Mouse (Mus musculus) lung, postnatal 0 days (tissue): Measurements from ENCODE around the gene Ctc1. TPM values are rescaled to one million over a fixed set of nuclear protein-coding genes. Genes with fewer than 3 reads are reported as not detected.

Experiments
- ATAC-seq: fragments of 200-750 bp; cut with Nextera tagmentation; 2 replicates; pipeline ENCODE4 v1.8.0; 2017; ENCODE audit warnings: moderate library complexity
- DNase-seq: peaks from one replicate; pipeline ENCODE4 v3.0.0-alpha.2; 2016; ENCODE audit warnings: low spot score
- H3K27ac ChIP-seq: fragments of 300-500 bp; sonication (generic); 2 replicates; pipeline ENCODE4 v1.5.1; 2014; ENCODE audit warnings: antibody characterized with exemption, mild to moderate bottlenecking, low read length, mixed read lengths
- H3K27me3 ChIP-seq: fragments of 300-500 bp; sonication (generic); replicated peaks from 2 replicates; pipeline ENCODE4 v1.6.1; 2014; ENCODE audit warnings: low read length, mixed read lengths; ENCODE audit not compliant: insufficient read depth
- H3K36me3 ChIP-seq: fragments of 300-500 bp; sonication (generic); 2 replicates; pipeline ENCODE4 v1.6.1; 2014; ENCODE audit warnings: low read length, mixed read lengths; ENCODE audit not compliant: insufficient read depth
- H3K4me1 ChIP-seq: fragments of 300-500 bp; sonication (generic); 2 replicates; pipeline ENCODE4 v1.6.1; 2014; ENCODE audit warnings: antibody characterized with exemption, low read depth, low read length, mixed read lengths; ENCODE audit not compliant: insufficient read depth
- H3K4me2 ChIP-seq: fragments of 300-500 bp; sonication (generic); replicated peaks from 2 replicates; pipeline ENCODE4 v1.6.1; 2014; ENCODE audit warnings: low read depth, mild to moderate bottlenecking, low read length, moderate library complexity, mixed read lengths
- H3K4me3 ChIP-seq: fragments of 300-500 bp; sonication (generic); 2 replicates; pipeline ENCODE4 v1.5.1; 2014; ENCODE audit warnings: low read depth, low read length
- H3K9ac ChIP-seq: fragments of 300-500 bp; sonication (generic); replicated peaks from 2 replicates; pipeline ENCODE4 v1.6.1; 2014; ENCODE audit warnings: low read depth, mild to moderate bottlenecking
- H3K9me3 ChIP-seq: fragments of 300-500 bp; sonication (generic); 2 replicates; pipeline ENCODE4 v1.6.1; 2016; ENCODE audit warnings: low read length, mixed read lengths
- CTCF ChIP-seq: IDR thresholded peaks from 2 replicates; pipeline ENCODE4 v1.5.1; 2016; ENCODE audit warnings: antibody characterized with exemption, mild to moderate bottlenecking
- EP300 ChIP-seq: IDR thresholded peaks from 2 replicates; pipeline ENCODE4 v1.6.1; 2016; ENCODE audit warnings: antibody characterized with exemption, mild to moderate bottlenecking, control low read depth
- WGBS: fragments of 180-500 bp; shearing (Covaris S2); extraction: QIAGEN DNeasy Blood & Tissue Kit; methylation state at CpG from one replicate; pipeline ENCODE4 v1.1.7; 2014; 5-methylcytosine and 5-hydroxymethylcytosine counted together
- microRNA-seq: library from miRNA; unstranded; fragments of <30 nt; microRNA quantifications from one replicate; pipeline ENCODE4, GENCODE M21; 2016
- polyA plus RNA-seq: library from polyadenylated mRNA; unstranded; fragments of >200 nt; fragmentation: Nextera tagmentation; extraction: Ambion mirVana; gene quantifications from 2 replicates; pipeline ENCODE4 v1.2.1, GENCODE M21; 2015

Ctc1 gene
- polyA plus RNA-seq, 1 experiment from 2014 or later = 12.3 TPM

DNA sequence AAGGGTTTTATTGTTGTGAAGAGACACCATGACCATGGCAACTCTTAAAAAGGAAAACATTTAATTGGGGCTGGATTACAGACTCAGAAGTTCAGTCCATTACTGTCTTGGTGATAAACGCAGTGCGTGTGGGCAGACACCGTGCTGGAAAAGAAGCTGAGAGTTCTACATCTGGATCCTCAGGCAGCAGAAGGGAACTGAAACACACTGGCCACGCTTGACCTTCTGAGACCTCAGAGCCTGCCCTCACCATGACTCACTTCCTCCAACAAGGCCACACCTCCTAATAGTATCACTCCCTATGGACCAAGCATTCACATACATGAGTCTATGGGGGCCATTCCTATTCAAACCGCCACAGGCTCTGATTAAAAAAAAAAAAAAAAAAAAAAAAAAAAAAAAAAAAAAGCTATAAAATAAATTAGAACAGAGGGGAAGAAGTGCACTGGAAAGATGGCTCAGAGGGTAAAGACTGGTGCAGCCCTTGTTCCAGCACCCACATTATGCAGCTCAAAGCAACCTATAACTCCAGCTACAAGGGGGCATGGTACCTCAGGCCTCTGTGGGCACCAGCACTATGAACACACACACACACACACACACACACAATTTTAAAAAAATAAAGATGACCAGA, 63.2 kb downstream of the Ctc1 start:
- Histone ChIP-seq H3K9ac (no peak overlapping the region), H3K36me3 (no peaks in the 10 kb centered on the region), H3K27ac (no peak overlapping the region), H3K4me2 (no peak overlapping the region), H3K4me3 (no peak overlapping the region), H3K9me3 (no peaks in the 10 kb centered on the region), H3K27me3 (no peaks in the 10 kb centered on the region), H3K4me1 (no peaks in the 10 kb centered on the region)
- no peak for ATAC-seq
- WGBS = 69% methylated on average over 5 of the region's 5 CpGs
- TF ChIP-seq CTCF (no peak), EP300 (no peak)
- peak; percentile 50 for DNase-seq

DNA sequence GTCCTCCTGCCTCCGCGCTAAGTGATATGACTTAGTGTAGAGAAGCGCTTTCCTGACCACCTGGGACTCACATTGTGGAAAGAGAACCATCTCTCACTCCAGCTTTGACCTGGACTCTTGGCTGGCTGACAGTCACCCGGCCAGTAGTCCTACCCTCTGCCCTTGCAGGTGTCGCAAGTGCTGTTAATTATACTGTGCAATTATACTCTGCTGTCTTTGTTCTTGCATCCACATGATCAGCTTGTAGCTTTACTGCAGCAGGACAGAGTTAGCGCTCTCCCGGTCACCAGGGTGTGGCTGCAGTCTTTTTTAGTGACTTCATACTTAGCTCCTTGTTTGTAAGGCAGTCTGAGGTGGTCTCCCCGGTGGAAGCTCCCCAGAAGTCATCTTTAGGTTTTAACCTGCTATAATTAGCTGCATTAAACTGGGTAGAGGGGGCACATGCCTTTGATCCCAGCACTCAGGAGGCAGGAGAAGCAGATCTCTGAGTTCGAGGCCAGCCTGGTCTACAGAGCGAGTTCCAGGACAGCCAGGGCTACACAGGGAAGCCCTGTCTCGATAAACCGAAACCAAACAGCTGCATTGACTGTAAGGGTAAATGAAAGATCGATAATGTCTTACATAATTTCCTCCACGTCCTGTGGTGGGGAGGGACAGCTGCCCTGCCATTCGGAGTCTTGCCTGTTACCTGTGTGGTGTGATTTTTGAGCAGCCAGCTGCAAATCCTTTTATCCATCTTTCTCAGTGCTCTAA, 64.6 kb downstream of the Ctc1 start:
- DNase-seq (peak; percentile 5), ATAC-seq (no peak)
- Histone ChIP-seq H3K27me3 (no peaks in the 10 kb centered on the region), H3K27ac (no peak overlapping the region), H3K9ac (no peak overlapping the region), H3K4me2 (no peak overlapping the region), H3K9me3 (no peaks in the 10 kb centered on the region), H3K36me3 (no peaks in the 10 kb centered on the region), H3K4me3 (no peak overlapping the region), H3K4me1 (no peaks in the 10 kb centered on the region)
- TF ChIP-seq EP300 (no peak), CTCF (no peak)
- 79% methylated on average over 15 of the region's 15 CpGs for WGBS

DNA sequence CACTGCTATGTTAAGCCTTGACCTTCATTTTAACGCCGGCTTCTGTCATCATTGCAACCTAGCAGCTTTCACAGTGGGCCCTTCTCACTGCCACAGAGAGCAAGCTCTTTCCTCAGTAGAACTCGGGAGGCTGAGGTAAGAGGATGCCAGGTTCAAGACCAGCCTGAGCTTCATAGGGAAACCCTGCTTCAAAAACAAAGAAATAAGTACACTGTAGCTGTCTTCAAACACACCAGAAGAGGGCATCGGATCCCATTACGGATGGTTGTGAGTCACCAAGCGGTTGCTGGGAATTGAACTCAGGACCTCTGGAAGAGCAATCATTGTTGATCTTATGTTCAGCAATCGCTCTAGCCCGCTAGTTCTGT, 65.1 kb downstream of the Ctc1 start:
- Histone ChIP-seq H3K4me2 (no peak overlapping the region), H3K4me3 (no peak overlapping the region), H3K27me3 (no peaks in the 10 kb centered on the region), H3K9ac (no peak overlapping the region), H3K36me3 (no peaks in the 10 kb centered on the region), H3K4me1 (no peaks in the 10 kb centered on the region), H3K9me3 (no peaks in the 10 kb centered on the region), H3K27ac (no peak overlapping the region)
- DNase-seq = no peak
- 87% methylated on average over 8 of the region's 8 CpGs for WGBS
- no peak for ATAC-seq
- TF ChIP-seq CTCF = no peak
- no peak for TF ChIP-seq EP300

DNA sequence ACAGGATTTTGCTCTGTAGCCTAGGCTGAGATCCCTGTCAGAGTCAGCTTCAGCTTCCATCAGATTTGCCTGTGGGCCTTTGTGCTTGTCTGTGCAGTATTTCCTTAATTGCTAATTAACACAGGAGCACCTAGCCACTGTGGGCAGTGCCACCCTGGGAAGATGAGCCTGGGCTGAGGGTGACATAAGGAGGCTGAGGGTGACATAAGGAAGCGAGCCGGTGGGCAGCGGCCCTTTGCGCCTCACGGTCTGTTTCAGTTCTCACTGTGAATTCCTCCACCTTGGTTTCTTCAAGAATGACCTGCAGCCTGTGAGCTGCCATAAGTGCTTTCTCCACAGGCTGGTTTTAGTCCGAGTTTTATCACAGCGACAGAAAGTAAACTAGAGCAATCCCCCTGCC, 65.9 kb downstream of the Ctc1 start:
- no peak overlapping the region for H3K9ac ChIP-seq
- ATAC-seq (no peak), DNase-seq (peak; percentile 3)
- no peak overlapping the region for H3K4me2 ChIP-seq
- no peaks in the 10 kb centered on the region for H3K27me3 ChIP-seq
- no peak overlapping the region for H3K4me3 ChIP-seq
- no peaks in the 10 kb centered on the region for H3K9me3 ChIP-seq
- TF ChIP-seq CTCF (no peak), EP300 (no peak)
- H3K27ac ChIP-seq = no peak overlapping the region
- 72% methylated on average over 7 of the region's 7 CpGs for WGBS
- H3K4me1 ChIP-seq = no peaks in the 10 kb centered on the region
- no peaks in the 10 kb centered on the region for H3K36me3 ChIP-seq

DNA sequence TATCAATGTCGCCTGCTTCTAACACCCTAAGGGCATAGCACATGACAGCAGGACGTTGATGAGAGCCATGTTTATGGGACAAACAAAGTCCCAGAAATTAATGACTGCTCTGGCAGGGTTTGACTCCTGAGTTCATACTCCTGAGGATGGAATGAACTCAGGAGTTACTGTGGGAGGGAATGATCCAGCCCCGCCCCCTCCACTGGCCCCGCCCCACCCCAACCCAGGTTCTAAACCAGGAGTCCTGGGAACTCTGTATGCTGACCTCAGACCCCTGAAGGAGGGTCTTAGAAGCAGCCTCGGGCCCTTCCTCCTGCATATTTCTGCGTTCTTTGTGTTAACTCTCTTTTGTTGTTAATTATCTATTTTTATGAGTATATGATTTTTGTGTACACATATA, 69.9 kb downstream of the Ctc1 start:
- no peak overlapping the region for H3K4me3 ChIP-seq
- WGBS = 68% methylated on average over 6 of the region's 6 CpGs
- no peak overlapping the region for H3K9ac ChIP-seq

More for the DNA sequence above, 69.9 kb downstream of the Ctc1 start:
- peaks cover 10% of the 10 kb centered on the region for H3K4me1 ChIP-seq
- TF ChIP-seq CTCF (no peak), EP300 (no peak)
- no peak for ATAC-seq
- H3K27ac ChIP-seq = no peak overlapping the region
- no peaks in the 10 kb centered on the region for H3K27me3 ChIP-seq
- 0 out of 2 replicates have a peak, but pooled peaks cover 4% of the 10 kb centered on the region for H3K36me3 ChIP-seq
- no peak for DNase-seq
- H3K4me2 ChIP-seq = no peak overlapping the region
- H3K9me3 ChIP-seq = no peaks in the 10 kb centered on the region

Small RNA genes lying within 50 kb of the gene (microRNA-seq; reads per million reads assigned to microRNA genes)
- gene Mir3062 = 1.7 reads per million

Other genes with a start within 250 kb of the Ctc1 start
- gene Ndel1, start 144.1 kb upstream of the Ctc1 start, polyA plus RNA-seq = 79.1 and 85.4 TPM in 2 replicates
- 0.16 and 0.19 TPM in 2 replicates for gene Rnf222, start 127.4 kb upstream of the Ctc1 start, polyA plus RNA-seq
- gene Rpl26, start 114.3 kb upstream of the Ctc1 start, polyA plus RNA-seq = 741 and 807 TPM in 2 replicates
- gene Odf4, start 88.8 kb upstream of the Ctc1 start, polyA plus RNA-seq = not detected in 2 replicates
- gene Arhgef15, start 58.4 kb upstream of the Ctc1 start, polyA plus RNA-seq = 24.2 and 30.7 TPM in 2 replicates
- gene Slc25a35, start 47.8 kb upstream of the Ctc1 start, polyA plus RNA-seq = 4.3 and 5.5 TPM in 2 replicates
- 16.0 and 18.3 TPM in 2 replicates for gene Rangrf, start 40.7 kb upstream of the Ctc1 start, polyA plus RNA-seq
- 7.0 and 9.0 TPM in 2 replicates for gene Pfas, start 7.5 kb upstream of the Ctc1 start, polyA plus RNA-seq
- 6.5 and 9.1 TPM in 2 replicates for gene Aurkb, start 29.7 kb downstream of the Ctc1 start, polyA plus RNA-seq
- 20.1 and 21.9 TPM in 2 replicates for gene Borcs6, start 43.8 kb downstream of the Ctc1 start, polyA plus RNA-seq
- gene Tmem107, start 54.9 kb downstream of the Ctc1 start, polyA plus RNA-seq = 62.9 and 70.0 TPM in 2 replicates
- 45.0 and 50.6 TPM in 2 replicates for gene Vamp2, start 72.6 kb downstream of the Ctc1 start, polyA plus RNA-seq
- 16.6 and 30.0 TPM in 2 replicates for gene Per1, start 79.3 kb downstream of the Ctc1 start, polyA plus RNA-seq
- 0.38 and 0.49 TPM in 2 replicates for gene Hes7, start 104.5 kb downstream of the Ctc1 start, polyA plus RNA-seq
- gene 9130213A22Rik, start 106.7 kb downstream of the Ctc1 start, polyA plus RNA-seq = 0.42 and 0.50 TPM in 2 replicates
- 0.13 and 0.44 TPM in 2 replicates for gene Aloxe3, start 110.0 kb downstream of the Ctc1 start, polyA plus RNA-seq
- not detected in 2 replicates for gene Alox12b, start 141.1 kb downstream of the Ctc1 start, polyA plus RNA-seq
- gene Alox8, start 181.9 kb downstream of the Ctc1 start, polyA plus RNA-seq = 0.04 and 0.08 TPM in 2 replicates
- 0.04 TPM in 1 of 2 replicates, not detected in the other for gene Gucy2e, start 221.1 kb downstream of the Ctc1 start, polyA plus RNA-seq